Mouse (Mus musculus): ENCODE measurements around the gene Lpcat1. TPM values are rescaled to one million over a fixed set of nuclear protein-coding genes. Genes with fewer than 3 reads are reported as not detected.

Gene Lpcat1
- 10 to 100 TPM; 16.2 to 26.5 (median 20.5) TPM for total RNA-seq (2022)

DNA sequence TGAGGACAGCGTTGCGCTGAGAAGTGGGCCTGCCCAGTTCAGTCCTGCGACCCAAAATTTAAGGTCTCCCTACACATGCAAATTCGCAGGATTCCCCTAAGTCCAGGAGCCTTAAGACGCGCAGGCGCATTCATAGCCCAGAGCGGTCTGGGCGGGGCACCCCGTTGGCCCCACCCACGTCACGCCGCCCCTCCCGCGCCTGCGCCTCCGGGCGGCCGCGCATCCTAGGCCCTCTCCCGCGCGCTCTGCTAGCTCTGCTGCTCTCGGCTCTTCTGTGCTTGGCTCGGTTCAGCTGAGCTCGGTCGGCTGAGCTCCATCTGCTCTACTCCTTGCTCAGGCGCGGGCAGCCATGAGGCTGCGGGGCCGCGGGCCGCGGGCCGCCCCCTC is at the start of gene Lpcat1:
Lpcat1 (plus strand) TSS at position 164 of the 387 bp plus-strand sequence.
- peak; percentile 75 for DNase-seq

DNA sequence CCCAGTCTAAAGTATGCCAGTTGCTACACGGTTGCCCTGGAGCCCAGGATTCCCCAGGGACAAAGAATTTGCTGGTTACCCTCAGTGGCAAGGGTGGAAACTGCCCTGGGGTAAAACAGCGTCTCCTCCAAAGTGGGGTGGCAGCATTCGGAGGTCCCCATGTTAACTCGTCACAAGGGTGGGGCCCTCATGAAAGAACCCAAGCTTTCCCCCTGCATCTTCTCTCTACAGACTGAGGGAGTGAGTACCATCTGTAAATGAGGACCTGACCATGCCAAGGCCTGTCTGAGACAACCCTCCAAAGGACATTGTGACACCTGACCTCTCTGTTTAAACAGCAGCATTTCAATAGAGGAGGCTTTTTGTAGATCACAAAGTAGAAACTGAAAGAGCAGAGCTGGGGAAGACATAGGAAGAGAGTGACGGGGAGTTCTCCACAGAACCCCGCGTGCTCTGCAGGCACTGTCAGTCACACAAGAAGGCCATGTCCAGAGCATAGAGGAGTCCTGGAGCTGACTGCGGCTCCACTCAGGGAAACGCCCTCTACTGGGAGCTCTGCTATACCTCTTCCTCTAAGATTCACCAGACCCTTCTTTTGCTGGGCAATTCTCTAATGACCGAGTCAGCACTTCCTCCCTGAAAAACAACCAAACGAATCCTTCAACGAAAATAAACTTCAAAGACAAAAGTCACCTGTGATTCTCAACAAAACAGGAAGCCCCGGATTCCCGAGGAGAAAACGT is 49.3 kb upstream of the Lpcat1 start:
- no peak for DNase-seq

DNA sequence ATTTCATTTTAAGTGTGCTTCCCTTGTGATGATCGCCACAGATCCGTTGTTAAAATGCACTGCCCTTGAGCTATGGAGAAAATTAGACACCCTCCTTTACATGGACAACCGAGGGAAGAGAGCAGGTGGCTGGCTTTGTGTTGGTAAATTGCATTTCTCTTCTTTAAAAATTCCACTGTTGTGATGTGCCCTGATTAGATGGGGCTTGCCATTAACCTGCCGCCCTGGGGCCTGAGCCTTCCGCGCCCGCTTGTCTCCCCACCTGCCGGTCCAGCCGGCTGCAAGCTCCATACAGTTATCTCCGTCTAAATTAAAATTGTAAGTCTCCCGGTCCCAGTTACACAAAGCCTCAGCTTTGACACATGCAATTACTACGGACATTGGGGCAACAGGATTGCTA is 48.7 kb upstream of the Lpcat1 start:
- DNase-seq, result no peak

DNA sequence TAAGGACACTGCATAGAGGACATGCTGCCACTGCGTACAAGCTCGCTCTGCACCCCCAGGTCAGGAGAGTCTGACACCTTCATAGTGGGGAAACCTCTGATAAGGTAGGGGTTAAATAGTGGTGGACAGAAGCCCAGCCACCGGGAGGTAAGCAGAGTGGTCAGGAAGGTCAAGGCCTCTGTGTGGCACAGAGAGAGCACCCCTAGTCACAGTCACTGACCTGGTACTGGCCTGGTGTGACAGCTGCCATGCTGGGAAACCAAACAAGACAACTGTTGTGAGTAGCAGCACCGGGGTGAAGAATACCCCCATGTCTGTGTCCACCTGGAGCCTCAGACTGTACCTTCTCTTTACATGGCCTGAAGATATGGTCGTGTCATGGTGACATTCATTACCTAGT is 47.8 kb upstream of the Lpcat1 start:
- no peak for DNase-seq

DNA sequence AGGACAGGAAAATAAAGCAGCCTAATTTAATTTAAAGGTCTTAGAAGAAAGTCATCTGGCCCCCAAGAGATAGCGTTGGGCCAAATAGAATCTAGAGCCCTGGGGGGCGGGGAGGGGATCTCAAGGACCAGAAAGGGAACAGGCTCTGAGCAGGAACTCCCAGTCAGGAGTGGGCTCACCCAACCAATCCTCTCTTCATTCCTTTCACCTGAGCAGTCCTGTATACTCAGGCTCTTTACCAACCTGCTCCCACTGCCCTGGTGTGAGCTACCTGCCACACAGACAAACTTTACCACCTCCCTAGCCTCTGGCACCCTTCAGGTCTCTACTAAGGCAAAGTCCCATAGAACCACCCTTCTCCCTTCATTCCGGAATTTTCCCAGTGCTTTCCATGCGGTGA is 44.0 kb upstream of the Lpcat1 start:
- no peak for DNase-seq

DNA sequence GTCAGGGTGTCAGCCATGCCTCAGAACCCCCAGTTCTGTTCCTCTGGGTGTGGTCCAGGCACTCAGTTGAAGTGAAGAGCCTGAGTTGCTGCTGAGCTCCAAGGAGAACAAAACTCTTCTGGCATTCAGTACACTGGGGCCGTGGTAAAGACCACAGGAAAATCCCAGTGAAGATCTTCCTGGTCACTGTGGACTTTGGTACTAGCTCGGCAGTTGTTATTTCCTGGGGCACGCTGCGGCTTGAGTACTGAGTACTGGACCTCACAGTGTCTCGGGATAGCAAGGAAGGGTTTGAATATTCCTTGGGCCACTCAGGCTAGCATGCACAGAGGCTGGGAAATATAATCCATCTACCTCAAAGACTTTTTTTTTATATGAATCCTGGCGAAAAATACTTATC is 42.0 kb upstream of the Lpcat1 start:
- DNase-seq, result no peak

DNA sequence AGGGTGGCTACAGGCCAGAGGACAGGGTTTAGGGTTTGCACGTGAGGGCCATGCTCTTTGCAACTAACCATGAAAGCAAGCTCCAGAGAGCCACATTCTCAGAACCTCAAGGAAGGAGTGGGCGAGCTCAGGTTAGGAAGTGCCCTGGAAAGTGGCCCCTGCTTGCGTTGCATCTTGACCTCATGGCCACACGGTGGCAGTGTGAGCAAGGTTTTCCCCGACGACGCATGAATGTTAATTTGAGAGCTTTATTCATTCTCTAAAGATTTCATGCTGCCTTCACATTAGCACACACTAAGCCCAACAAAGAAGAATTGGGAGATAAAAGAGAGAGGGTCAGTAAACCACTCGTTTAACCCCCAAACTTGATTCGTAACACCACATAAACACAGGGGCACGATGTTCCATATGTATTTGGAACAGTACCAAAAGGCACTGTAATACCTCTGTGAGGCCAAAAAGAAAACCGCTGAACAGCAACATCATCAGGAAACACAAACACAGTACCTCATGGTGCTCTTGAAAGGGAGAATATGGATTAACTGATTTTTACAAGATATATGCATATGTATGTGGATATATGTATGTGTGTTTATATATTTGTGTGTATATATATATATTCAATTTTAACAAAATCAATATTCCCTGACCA is 41.0 kb upstream of the Lpcat1 start:
- peak; percentile 12 for DNase-seq

DNA sequence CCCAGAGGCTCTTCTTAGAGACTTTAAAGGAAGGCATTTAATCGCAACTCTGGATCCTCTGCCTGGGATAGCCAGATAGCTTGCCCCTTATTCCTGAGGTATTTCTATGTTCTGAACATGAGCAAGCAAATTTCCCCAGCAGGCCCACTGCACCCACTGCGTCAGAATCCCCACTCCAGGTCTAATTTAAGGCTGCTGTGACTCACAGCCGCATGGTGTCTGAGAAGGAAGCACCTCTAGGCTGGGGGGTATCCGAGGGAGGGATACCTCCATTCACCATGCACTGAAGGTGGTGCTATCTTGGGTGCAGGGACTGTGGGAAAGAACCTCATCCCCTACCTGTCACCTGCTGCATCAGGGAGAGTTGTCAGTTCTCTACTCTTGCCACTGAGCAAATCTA is 40.4 kb upstream of the Lpcat1 start:
- no peak for DNase-seq

DNA sequence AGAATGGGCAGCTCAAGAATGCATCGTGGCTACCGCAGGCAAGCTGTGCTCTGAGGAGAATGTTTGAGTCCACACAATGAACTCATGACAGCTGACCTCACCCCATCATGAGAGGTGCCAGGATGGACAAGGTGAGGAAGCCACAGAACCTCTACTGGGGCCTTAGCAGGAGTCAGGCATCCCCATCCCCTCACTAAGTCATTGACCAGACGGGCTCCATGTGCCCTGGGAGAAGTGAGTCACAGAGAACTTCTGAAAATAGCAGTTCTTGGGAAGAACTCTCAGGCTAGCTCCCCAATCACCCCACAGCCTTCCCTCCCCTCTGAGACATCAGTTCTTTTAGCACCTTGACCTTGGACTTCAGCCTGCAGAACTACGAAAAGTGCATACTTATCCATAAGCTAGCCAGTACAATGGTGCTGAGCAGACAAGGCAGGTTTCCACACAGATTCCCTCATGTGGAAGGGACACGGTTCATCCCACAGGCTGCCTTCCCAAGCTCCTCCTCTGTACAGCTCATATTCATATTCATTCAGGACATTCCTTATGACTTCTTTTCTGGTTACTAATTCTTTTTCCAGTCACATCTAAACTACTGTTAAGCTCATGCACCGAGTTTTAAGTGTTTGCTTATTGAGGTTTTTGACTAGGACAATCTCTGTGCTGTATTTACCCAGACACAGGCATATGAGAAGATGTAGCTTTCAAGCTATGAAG is 37.2 kb upstream of the Lpcat1 start:
- DNase-seq, result no peak

DNA sequence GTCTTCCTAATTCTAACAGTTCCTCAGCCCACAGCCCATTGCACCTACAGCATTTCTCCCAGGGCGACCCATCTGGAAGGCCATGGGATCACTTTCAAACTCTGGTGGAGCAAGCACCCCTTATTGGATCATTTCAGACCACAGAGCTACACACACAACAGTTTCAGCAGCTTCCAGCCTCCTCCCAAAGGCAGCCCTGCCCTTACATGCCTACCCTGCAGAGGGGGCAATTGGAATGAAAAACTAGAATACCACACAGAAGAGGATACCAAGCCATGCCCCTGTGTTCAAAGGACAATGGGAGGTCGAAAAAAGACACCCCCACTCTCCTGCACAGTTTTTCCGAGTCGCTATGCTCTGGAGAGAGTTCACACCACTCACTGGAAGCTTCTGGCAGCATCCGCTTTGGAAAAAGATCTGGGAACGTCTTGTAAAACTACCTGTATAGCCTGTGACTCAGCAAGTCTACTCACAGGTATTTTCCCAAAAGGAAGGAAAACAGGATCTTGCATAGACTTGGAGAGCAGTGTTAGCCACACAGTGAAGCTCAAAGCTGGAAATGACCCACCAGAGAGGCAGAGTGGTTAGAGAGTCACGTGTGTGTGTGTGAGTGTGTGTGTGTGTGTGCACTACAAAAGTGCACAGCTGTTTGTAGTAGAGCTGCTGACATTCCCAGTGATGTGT is 34.4 kb upstream of the Lpcat1 start:
- DNase-seq, result no peak

DNA sequence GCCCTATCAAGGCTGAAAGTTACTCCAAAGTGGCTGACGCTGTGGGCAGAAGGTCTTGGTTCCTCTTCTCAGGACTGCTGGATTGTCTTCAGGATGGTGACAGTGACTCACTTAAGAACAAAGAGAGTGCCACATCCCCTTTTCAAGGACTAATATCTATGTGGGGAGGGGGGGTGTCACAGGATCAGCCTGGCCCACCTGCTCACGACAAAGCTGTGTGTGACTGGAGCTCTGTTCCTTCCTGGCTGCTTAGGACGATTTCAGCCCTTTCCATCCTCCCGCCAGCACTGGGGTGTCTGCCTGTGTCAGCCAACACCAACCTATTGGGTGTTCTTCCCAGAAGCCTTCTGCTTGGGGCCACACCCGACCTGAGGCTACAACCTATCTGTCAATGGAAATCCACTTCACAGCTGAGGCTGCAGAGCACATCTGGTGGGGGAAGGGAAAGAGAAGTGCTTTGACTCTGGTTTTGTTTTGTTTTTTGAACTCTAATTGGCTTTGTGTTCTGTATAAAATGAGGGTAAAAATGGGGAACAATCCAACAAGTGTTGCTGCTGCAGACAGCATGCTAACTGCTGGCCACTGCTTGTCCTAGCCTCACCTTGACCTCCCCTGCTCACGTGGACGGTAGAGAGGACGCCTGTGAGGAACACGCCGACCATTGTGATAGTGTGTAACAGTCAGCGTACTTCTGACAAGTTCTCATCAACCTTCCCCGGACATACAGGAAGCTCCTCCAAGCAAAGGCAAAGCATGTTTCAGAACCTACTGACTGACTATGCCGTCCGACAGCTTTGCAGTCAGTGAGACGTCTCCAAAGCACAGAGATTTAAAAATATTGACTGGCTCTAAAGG is 33.1 kb upstream of the Lpcat1 start:
- no peak for DNase-seq

DNA sequence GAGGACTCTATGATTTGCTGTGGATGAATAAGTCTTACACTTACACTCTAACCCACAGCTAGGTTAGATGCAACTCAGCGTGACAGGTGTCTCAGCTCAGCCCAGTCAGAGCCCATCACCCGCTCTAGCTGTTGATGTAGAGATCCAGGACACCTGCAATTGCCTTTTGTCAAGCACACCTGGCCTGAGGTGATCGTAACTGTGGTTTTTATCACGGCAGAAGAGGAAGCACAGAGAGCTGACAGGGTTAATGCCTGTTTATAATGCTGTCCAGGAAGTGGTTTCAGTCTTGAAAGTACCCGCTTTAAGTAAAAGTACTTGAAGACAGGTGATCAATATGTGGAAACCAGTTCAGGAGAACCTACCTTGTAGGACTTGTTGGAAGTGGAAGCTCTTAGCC is 32.3 kb upstream of the Lpcat1 start:
- DNase-seq, result no peak

DNA sequence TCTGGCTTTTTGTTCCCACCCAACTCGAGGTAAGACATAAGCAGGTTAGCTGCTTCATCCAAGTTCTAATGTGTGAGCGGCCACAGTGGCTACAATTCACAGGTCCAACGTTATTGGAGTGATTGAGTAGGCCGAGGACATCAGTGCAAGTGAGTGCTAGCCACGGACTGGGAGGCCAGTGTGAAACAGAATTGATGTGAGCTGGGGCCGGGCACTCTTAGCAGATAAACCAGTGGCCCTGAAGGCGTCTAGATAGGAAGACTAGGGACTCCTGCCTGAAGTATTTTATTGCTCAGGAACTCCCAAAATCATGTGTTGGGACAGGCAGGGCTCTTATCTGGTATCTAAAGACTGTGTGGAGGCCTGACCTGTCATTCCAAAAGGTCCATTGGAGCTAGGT is 31.3 kb upstream of the Lpcat1 start:
- DNase-seq, result no peak

DNA sequence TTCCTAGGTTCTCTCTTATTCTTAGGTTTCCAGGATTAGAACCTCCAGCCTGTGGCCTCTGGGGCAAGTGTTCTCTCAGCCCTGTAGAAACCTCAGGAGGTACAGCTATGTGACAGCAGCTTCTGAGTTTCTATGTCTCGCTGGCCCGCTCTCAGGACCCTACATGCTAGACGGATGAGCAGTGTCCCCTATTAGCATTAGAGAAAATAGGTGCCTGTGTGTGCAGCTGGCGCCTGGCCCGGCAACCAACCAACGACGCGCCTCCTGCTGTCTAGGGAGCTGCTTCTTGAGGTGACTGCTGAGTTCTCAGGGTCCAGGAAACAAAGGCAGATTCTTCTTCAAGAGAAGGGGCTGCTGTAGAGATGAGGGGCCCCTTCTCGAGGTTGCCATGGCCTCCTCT is 27.9 kb upstream of the Lpcat1 start:
- no peak for DNase-seq

DNA sequence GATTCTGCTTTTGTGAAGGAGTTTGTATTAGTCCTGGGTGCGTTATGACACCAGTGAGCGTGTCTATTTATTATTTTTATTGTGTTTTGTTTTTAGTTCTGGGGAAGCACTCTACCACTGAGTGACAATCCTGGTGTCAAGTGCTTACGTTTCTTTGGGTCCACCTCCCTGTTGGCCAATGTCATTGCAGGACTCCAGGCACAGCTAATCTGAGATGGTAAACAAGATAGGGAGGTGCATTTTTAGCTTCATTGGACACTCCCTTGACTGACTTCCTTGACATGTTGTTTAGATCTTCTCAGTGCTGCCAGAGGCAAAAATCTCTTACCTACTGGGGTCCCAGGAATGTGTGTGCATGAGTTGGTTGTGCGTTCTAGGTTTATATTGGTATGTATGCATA is 26.0 kb upstream of the Lpcat1 start:
- DNase-seq, result no peak

DNA sequence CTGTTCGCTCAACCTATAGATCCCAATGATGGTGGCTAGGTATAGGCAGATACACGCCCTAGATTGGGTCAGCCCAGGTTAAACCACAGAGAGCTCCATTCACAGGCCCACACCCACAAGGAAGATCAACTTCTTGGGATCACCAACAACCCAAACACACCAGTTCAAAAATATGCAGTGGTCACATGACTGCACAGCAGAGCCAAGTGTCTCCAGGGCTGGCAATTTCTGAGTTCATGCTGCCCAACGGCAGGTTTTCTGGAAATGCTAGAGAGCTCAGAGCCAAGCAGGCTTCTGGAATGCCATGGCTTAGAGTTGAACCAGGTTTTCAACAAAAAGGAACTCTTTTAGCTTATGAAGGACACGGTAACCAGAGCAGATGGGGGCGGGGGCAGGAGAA is 25.3 kb upstream of the Lpcat1 start:
- DNase-seq, result no peak

DNA sequence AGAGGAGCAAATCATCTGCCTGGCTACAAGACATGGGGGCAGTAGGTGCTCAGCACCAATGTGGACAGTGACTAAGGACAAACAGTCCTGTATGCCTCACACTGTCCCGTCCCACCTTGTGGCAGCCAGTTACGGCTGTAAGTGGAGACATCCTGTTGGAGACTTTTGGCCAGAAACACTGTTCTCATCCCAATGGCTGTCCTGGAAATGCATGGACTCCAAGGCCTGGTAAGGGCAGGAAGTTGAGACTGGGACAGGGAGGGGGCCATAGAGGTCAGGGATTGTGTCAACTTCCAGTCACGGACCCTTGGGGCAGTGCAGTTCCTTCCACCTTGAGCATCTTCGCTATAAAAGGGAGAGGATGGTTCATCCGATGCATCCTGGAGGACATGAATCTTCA is 24.6 kb upstream of the Lpcat1 start:
- no peak for DNase-seq

DNA sequence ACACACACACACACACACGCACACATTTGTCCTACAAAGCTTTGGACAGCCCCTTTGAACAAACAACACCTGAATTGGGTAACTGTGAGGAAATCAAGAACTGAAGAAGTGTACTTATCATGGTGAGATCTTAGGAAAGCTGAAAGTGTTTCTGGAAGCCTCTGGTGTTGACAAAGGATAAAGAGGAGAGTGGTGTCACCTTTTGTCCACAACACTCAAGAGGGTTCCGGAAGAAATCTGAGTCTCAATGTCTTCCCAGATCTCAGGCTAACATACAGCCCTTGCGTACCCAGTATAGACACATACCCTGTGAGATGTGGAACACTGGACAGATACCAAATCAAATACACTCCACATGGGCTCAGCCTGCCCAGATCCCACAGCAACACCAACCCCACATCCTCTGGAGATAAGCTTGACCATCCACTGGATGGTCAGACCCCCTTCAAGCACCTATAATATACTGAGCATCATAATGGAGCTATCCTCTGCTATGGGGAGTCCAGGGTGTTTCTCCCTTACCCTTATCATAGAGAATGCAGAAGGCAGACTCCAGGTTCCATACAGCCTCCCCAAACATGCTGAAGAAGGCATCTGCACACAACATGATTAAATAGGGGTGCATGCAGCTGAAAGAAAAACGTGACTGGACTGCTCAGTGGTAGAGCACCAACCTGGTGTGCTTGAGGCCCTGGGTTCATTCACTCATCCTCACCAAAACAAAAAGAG is 23.7 kb upstream of the Lpcat1 start:
- DNase-seq, result no peak

DNA sequence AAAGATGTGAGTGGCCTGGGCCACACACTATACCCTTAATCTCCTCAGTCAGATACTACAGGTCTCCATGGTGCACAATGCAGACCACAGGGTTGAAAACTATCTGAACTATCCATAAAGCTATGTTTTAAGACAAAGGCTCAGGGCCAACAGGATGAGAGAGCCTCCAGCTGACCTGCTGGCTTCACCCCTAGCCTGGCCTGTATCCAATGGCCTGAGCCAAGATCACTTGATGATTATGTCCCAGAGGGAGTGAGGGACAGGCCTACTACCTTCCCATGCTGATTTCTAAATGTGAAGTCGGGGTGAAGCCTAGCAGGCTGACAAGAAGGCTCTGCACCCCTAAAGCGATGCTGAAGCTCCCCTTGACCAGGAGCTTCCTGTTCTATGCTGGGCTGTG is 21.9 kb upstream of the Lpcat1 start:
- DNase-seq, result no peak

DNA sequence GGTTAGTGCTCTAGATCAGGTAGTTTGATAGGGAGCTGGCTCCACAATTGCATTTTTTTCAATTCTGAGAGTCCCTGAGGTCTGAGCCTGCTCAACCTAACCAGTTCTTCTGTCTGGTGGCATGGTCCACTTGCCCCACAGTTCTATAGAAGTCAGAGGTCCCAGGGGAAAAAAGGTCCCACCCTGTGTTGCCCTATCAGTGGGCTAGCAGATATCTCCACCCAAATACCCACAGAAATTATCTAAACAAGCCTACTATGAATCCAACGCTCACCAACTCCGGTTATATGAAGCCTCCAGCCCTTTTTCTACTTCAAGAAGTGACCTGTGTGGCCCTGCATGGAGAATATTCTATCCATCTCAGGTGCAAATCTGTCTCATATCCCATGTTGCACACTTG is 20.9 kb upstream of the Lpcat1 start:
- DNase-seq, result no peak

DNA sequence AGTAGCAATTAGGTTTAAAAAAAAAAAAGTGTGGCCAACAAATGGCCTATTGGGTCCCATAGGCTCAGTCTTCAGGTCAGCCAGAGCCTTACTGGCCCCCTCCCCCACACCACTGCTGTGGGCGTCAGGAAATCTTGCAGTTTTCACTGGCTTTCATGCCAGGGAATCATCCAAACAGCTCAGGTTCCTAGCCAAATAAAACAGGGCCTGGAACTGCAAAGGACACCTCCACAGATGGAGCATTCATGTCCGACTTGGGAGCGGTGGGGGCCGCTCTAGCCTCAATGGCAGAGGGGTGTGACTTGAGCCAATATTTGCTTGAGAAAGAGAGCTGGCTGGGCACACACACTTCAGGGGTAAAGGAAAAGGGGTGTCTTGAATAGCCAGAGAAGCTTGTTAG is 20.5 kb upstream of the Lpcat1 start:
- no peak for DNase-seq

DNA sequence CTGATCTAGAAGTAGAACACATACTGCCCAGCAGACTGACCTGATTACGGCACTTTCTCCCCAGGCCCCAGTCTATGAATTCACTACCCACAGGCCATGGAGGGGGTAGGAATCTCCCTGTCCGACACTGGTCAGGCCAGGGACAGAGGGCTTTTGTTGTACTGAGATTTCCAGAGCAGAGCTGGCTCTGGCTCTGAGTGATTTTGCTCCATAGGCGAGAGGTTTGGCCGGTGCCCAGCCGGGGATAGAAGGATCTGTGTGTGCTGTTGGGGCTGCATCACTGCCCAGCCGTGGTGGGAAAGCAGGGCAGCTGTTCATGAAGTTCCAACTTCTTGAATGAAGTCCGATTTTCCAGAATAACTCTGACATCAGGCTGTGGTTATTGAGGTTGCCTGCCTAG is 20.1 kb upstream of the Lpcat1 start:
- no peak for DNase-seq
